Mouse (Mus musculus) erythroblast, embryonic 14.5 days (primary cell): ENCODE results near the gene D930048N14Rik. TPM values are rescaled to one million over a fixed set of nuclear protein-coding genes. Genes with fewer than 3 reads are reported as not detected.
"Not testable (repeated sequence)": the region's sequence is repeated elsewhere in the genome, so short reads cannot be mapped to it uniquely, and the experiment has no call there.

Experiments
- H3K27me3 ChIP-seq: 2 replicates; pipeline ENCODE4 v1.6.1; 2012; ENCODE audit warnings: inconsistent platforms; ENCODE audit not compliant: control insufficient read depth
- H3K36me3 ChIP-seq: 2 replicates; pipeline ENCODE4 v1.6.1; 2012; ENCODE audit warnings: mild to moderate bottlenecking, inconsistent platforms; ENCODE audit not compliant: control insufficient read depth
- H3K4me1 ChIP-seq: 2 replicates; pipeline ENCODE4 v1.6.1; 2012; ENCODE audit warnings: inconsistent platforms; ENCODE audit not compliant: control insufficient read depth
- H3K4me3 ChIP-seq: replicated peaks from 2 replicates; pipeline ENCODE3; 2012; ENCODE audit warnings: moderate library complexity, mild to moderate bottlenecking, inconsistent platforms
- H3K9me3 ChIP-seq: 2 replicates; pipeline ENCODE4 v1.6.1; 2012; ENCODE audit warnings: low read length, inconsistent platforms, mixed read lengths; ENCODE audit not compliant: control insufficient read depth
- GATA1 ChIP-seq: IDR thresholded peaks from 2 replicates; pipeline ENCODE4 v1.6.1; 2012; ENCODE audit warnings: low read length, inconsistent platforms, mixed read lengths
- TAL1 ChIP-seq: IDR thresholded peaks from 3 replicates; pipeline ENCODE4 v1.6.1; 2012; ENCODE audit warnings: low read length, inconsistent platforms, mixed read lengths
- polyA plus RNA-seq: library from polyadenylated mRNA; stranded (reverse); fragments of >175 nt; gene quantifications from 2 replicates; pipeline ENCODE4 v1.2.3, GENCODE M21; 2012

D930048N14Rik gene
- polyA plus RNA-seq, 1 experiment, result not detected

- Histone ChIP-seq H3K4me3 (peak overlapping the region; percentile 69), H3K9me3 (no peaks in the 10 kb centered on the region), H3K27me3 (no peaks in the 10 kb centered on the region), H3K36me3 (no peaks in the 10 kb centered on the region), H3K4me1 (peaks cover 43% of the 10 kb centered on the region)
- TF ChIP-seq TAL1 (no peak), GATA1 (no peak)
Measured at GRCm38 (mm10) chr11:51615129-51615528, 35.6 kb upstream of the D930048N14Rik start.

- Histone ChIP-seq H3K27me3 (no peaks in the 10 kb centered on the region), H3K4me3 (peak overlapping the region; percentile 69), H3K9me3 (no peaks in the 10 kb centered on the region), H3K4me1 (peaks cover 48% of the 10 kb centered on the region), H3K36me3 (no peaks in the 10 kb centered on the region)
- no peak for TF ChIP-seq TAL1
- no peak for TF ChIP-seq GATA1
Measured at GRCm38 (mm10) chr11:51615601-51616000, 35.2 kb upstream of the D930048N14Rik start.

GRCm38 (mm10) chr11:51616113-51616512, 34.6 kb upstream of the D930048N14Rik start:
- peaks cover 52% of the 10 kb centered on the region for H3K4me1 ChIP-seq

GRCm38 (mm10) chr11:51617693-51618092, 33.1 kb upstream of the D930048N14Rik start:
- TF ChIP-seq GATA1 (no peak), TAL1 (no peak)
- no peaks in the 10 kb centered on the region for H3K9me3 ChIP-seq
- peaks cover 56% of the 10 kb centered on the region for H3K4me1 ChIP-seq
- peaks cover 17% of the 10 kb centered on the region for H3K36me3 ChIP-seq
- no peaks in the 10 kb centered on the region for H3K27me3 ChIP-seq
- H3K4me3 ChIP-seq, result no peak overlapping the region

More at GRCm38 (mm10) chr11:51616113-51616512, 34.6 kb upstream of the D930048N14Rik start:
- H3K36me3 ChIP-seq, H3K27me3 ChIP-seq, H3K9me3 ChIP-seq: not testable (repeated sequence)
- peak overlapping the region; percentile 69 for H3K4me3 ChIP-seq

GRCm38 (mm10) chr11:51618894-51619408, 31.8 kb upstream of the D930048N14Rik start:
- Histone ChIP-seq H3K4me3 (peak overlapping the region; percentile 83), H3K9me3 (no peaks in the 10 kb centered on the region), H3K4me1 (peaks cover 56% of the 10 kb centered on the region), H3K36me3 (peaks cover 29% of the 10 kb centered on the region), H3K27me3 (no peaks in the 10 kb centered on the region)
- no peak for TF ChIP-seq GATA1
- TF ChIP-seq TAL1, result no peak

GRCm38 (mm10) chr11:51619409-51620060, 31.2 kb upstream of the D930048N14Rik start, which contains the start of gene Nhp2:
Gene Nhp2 (plus strand): TSS chr11:51619735.
- peak within 1 kb of the TSS; percentile 83 for H3K4me3 ChIP-seq
- H3K27me3 ChIP-seq, result no peaks in the 10 kb centered on the region
- no peaks in the 10 kb centered on the region for H3K9me3 ChIP-seq
- peaks cover 56% of the 10 kb centered on the region for H3K4me1 ChIP-seq
- TF ChIP-seq TAL1 (no peak), GATA1 (peak; percentile 45; the same call in 1 of the 2 replicates)
- peaks cover 35% of the 10 kb centered on the region for H3K36me3 ChIP-seq

GRCm38 (mm10) chr11:51620084-51620483, 30.7 kb upstream of the D930048N14Rik start:
- peaks cover 54% of the 10 kb centered on the region for H3K4me1 ChIP-seq
- peaks cover 41% of the 10 kb centered on the region for H3K36me3 ChIP-seq
- H3K9me3 ChIP-seq, result no peaks in the 10 kb centered on the region
- H3K27me3 ChIP-seq, result no peaks in the 10 kb centered on the region
- no peak for TF ChIP-seq GATA1
- TF ChIP-seq TAL1, result no peak
- peak overlapping the region; percentile 83 for H3K4me3 ChIP-seq

GRCm38 (mm10) chr11:51621776-51622175, 29.0 kb upstream of the D930048N14Rik start:
- Histone ChIP-seq H3K4me1 (peaks cover 49% of the 10 kb centered on the region), H3K4me3 (no peak overlapping the region), H3K9me3 (no peaks in the 10 kb centered on the region), H3K27me3 (no peaks in the 10 kb centered on the region), H3K36me3 (peaks cover 56% of the 10 kb centered on the region)
- TF ChIP-seq GATA1 (no peak), TAL1 (no peak)

GRCm38 (mm10) chr11:51622971-51623491, 27.7 kb upstream of the D930048N14Rik start:
- no peaks in the 10 kb centered on the region for H3K9me3 ChIP-seq
- H3K4me1 ChIP-seq, result peaks cover 48% of the 10 kb centered on the region
- no peak overlapping the region for H3K4me3 ChIP-seq
- H3K27me3 ChIP-seq, result no peaks in the 10 kb centered on the region
- peaks cover 68% of the 10 kb centered on the region for H3K36me3 ChIP-seq
- TF ChIP-seq GATA1, result no peak
- no peak for TF ChIP-seq TAL1
